Mouse (Mus musculus): ENCODE data around the gene Hoxd8.

The Hoxd8 gene

DNA sequence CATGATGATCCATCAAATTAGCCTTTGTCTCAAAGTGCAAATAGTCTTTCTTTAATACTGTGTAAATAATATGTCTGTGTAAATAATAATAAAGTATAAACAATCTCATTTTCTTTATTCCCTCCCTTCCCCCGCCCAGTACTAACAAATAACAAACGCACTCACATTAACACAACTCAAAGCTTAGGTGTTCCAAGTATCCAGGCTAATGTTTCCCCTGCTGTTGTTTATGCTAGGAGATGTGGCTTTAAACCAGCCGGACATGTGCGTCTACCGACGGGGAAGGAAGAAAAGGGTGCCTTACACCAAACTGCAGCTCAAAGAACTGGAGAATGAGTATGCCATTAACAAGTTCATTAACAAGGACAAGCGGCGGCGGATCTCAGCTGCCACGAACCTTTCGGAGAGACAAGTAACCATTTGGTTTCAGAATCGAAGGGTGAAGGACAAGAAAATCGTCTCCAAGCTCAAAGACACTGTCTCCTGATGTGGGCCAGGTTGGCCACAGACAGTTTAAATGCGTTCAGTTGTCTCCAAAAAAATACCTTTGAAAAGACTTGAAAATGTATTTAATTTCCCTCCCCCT lies 34.7 kb upstream of the Hoxd8 start:
- no peak for DNase-seq (ENCODE audit: low spot score in 2 of 2)

DNA sequence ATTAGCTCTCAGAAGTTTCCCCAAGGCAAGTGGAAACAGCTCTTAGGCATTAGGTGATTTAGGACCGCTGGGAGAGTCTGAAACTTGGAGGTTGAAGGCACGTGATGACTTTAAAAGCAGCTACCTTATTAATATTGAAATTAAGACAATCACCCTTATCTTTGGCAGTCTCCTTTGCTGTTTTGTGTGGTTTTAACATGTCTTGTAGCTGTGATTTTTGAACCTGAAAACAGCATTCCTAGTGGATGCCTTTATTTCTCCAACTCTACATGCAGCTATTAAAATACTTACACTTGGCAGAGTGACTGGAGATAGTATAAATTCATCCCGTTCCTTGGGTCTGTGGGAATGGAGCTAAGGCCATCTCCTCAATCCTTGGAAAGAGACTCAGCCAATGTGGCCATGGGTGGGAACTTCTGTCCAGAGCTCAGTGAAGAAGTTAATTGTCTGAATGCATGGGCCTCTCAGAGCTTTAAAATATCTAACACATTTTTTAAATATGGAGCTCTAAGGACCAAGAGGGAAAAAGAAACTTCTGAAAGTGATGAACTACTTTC lies 33.7 kb upstream of the Hoxd8 start:
- no peak for DNase-seq (ENCODE audit: low spot score in 2 of 2)

DNA sequence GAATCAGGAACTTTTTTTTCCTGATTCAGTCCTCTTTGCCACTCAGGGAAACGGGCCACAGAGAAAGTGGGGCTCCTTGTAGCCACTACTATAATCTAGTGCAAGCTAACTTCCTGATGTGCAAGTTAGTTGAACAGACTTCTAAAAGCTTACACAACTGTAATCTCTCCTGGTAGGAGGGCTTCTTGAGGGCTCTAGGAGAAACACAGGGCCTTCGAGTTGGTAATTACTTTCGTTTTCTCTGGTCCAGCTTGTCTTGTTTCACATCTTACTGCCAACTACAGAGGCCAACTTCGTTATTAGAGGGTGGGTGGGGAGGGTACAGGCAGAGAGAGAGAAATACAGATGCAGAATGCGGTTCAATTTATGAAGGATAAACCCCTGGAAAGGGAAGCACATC lies 32.6 kb upstream of the Hoxd8 start:
- DNase-seq (ENCODE audit: low spot score in 2 of 2), result no peak

DNA sequence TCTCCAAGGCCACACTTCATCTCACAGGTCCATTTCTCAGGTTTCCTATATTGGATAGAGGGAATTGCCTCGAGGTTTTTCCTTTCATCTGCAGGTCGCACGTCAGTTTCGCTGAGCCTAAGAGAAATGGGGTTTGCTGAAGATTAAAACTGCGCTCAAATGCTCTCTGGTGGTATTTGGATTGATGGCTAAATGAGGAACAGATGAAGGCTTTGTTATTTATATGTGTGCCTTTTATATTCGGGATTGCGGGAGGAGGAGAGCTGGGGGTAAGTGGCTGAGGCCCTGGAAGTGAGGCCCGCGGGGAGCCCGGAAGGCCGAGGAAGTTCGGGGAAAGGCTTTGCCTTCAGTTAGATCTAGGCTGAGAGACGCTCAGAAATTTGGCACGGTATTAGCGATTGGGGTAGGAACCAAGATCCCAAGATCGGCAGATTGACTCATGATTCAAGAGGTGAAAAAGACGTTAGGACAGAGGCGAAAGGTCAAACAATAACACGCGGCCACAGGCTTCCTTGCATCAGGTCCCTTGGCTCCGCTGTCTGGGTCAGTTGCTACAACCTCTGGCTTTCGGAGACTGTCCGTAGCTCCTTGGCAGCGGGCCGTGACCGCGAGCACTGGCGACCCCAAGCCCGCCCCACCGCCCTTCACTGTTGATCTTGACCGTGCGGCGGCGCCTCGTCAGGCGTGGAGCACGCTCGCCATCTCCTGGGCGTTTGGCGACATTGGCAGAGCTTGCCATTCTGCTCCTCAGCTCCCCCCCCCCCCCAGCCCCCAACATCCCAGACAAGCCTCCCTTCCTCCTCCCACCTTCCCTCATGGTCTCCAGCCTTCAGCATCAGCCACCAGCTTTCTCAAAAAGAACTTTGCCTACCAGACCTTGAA lies 31.7 kb upstream of the Hoxd8 start:
- peak in 1 of 2 experiments; percentile 69 for DNase-seq (ENCODE audit: low spot score in 2 of 2)

DNA sequence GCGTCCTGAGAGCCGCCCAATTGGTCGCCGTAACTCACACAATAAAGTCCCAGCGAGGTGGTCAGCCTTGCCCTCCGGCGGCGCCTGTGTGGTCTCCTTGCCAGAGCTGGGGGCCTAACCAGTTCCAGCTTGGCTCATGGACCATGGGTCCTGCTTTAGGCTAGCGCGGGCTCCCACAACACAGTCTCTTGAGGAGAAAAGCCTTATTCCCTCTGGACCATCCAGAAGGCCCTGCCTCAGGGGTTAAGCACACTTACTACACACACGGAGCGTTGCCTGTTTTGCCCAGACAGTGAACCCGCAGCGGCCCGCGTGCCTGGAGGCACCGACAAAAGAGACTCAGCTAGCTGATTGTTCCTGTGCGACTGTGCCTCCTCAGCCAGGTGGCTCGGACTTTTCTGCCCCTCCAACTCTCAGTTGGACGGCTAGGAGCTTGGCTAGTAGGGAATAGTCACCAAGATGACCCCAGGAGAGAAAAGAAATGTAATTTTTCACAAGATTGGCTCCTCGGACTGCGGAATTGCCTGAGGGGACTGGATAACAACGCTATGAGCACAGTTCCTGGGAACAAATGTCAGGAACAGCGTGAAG lies 30.5 kb upstream of the Hoxd8 start:
- no peak for DNase-seq (ENCODE audit: low spot score in 2 of 2)

DNA sequence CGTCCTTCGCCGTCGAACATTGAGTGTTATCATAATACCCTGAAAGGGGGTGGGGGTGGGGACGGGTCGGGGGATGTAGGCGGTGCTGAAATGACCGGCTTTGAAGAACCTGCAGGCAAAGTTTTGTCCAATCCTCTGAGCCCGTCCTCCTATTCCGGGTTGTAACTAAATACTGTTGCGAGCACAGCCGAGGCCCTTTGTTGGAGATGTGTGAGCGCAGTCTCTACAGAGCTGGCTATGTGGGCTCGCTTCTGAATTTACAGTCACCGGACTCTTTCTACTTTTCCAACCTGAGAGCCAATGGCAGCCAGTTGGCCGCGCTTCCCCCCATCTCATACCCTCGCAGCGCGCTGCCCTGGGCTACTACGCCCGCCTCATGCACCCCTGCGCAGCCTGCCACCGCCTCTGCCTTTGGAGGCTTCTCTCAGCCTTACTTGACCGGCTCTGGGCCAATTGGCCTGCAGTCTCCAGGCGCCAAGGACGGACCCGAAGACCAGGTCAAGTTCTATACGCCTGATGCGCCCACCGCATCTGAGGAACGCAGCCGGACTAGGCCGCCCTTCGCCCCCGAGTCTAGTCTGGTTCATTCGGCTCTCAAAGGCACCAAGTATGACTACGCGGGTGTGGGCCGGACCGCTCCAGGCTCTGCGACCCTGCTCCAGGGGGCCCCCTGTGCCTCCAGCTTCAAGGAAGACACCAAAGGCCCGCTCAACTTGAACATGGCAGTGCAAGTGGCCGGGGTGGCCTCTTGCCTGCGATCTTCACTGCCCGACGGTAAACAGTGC lies 29.3 kb upstream of the Hoxd8 start, which contains the start of gene Hoxd12:
Hoxd12 (plus strand) TSS at position 133 of the 785 bp plus-strand sequence.
- DNase-seq (ENCODE audit: low spot score in 2 of 2), result no peak

DNA sequence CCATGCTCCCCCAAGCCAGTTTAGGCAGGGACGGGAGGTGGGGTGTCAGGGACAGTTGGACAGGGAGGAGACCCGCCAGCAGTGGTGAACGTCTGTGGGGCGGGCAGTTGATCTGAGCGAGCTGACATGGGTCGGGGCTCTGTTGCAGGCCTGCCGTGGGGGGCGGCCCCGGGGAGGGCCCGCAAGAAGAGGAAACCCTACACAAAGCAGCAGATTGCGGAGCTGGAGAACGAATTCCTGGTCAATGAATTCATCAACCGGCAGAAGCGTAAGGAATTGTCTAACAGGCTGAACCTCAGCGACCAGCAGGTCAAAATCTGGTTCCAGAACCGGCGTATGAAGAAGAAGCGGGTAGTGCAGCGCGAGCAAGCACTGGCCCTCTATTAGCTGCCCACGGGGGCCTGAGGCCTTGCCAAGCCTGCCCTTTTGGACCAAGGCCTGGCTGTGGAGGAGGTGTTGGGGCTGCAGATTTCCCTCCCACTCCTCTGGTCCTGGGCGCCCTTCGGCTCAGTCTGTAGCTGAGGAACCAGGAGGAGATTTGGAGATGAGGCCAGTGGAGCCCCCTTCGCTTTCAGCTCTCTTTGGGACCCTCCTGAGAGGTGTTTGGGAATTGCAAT lies 28.6 kb upstream of the Hoxd8 start:
- DNase-seq (ENCODE audit: low spot score in 2 of 2), result no peak

DNA sequence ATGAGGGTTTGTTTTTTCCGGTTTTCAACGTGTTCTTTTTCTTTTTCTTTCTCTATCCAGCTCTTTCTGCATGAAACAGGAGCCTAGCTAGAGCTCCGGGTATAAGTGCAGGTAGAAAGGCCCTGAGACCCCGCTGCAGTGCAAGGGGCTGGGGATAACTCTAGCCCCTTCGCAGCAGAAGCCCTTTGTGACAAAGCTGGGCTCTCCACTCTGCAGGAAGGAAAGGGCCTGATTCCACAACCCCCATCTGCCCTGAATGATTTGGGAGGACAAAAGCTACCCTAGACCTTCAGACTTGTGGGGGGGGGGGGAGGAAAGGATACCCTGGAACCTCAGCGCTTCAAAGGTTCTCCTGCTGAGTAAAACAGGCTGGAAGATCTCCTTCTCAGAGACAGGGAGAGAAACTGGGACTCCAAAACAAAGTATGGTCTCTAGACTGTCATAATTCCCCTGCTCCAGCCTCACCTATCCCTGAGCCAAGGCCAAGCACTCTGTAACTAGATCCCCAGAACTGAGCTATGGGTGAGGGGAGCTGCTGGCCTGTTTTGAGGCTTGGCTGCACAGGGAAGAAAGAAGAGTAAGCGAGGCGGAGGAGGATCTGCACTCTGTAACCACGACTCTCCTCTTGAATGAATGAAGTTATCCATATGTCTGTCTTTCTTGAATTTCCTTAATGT lies 27.9 kb upstream of the Hoxd8 start:
- no peak for DNase-seq (ENCODE audit: low spot score in 2 of 2)

DNA sequence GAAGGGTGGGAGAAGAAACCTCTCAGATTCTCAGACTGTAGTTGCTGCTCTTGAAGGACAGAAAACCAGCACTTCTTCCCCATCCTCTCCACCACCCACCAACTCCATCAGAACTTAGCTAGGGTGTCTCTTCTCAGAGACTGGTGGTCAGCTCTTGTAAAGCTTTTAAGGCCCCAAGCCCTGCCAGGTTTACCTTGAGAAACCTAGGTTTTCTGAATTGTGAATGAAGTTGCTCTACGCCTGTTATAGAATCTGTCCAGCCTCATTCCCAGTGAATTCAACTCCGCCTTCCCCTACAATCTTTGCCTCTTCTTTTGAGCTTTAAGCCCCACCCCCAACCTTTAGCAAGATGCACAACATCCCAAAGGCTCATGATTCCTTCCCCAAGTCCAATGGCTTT lies 27.3 kb upstream of the Hoxd8 start:
- DNase-seq (ENCODE audit: low spot score in 2 of 2), result no peak

DNA sequence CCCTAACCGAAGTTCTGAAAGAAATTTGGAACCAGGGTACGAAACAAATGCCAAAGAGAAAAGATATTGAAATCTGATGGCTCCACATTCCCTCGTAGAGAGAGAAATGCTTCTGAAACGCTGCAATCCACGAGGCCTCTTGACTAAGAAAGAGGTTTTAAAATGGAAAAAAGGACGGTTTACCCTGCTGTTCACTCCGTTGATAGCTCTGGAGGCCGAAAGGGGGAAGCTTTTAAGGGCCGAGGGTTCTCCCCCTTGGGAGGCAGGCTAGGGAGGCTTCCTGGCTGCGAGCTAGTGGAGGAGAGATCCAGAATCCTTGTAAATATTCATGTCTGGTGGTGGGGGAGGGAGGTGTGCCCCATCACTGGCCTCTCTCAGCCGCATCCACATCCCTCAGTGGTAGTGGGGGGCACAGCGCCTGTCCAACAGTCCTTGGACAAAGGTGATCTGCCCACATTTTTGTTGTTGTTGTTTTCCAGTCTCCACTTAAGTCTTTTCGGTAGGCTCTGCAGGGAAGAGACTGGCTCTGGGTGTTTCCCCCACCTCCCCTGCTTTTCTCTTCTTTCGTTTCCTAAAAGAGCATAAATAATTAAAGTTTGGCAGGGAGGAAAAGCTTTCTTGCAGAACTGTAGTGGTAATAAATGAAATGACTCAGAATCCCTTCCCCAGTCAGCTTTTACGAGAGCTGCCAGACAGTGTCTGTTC lies 25.4 kb upstream of the Hoxd8 start, which contains the start of gene Hoxd11:
Hoxd11 (plus strand) TSS at position 667 of the 705 bp plus-strand sequence.
- DNase-seq (ENCODE audit: low spot score in 2 of 2), result peak in 1 of 2 experiments; percentile 56

DNA sequence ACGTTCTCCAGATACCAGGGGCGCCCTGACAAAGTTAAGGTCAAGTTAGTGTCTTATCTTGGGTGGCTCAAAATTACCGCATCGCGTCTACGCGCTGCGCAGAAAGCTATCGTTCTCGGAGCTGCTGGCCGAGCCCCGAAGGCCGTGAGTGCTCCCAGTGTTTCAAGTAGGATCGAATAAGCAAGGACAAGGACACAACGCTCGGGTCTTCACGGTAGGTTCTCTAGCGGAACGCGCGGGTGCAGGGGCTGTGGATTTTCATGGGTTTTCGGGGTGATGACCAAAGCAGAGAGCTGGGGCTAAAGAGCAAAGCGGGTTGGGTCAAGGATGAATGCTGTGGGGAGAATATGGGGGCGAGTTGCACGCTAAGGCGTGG lies 24.8 kb upstream of the Hoxd8 start:
- DNase-seq (ENCODE audit: low spot score in 2 of 2), result peak in 1 of 2 experiments; percentile 51

DNA sequence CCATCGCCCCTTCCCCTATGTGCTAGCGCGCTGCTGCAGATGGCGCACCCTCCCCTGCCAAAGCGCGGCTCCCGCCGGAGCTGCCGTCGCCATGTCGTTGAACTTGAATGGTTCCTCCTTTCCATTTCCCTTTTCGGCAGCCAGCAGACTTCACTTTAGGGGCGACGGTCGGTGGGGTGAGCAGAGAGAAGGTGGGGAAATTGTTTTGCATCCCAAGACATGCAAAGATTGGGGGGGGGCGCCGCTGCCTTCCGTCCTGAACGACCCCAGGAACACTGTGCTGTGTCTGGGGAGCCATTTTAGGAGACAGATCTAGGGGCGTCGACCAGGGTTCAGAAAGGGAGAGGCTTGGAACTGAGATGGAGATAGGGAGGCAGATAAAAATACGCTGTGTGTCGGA lies 24.4 kb upstream of the Hoxd8 start:
- DNase-seq (ENCODE audit: low spot score in 2 of 2), result peak in 1 of 2 experiments; percentile 58

DNA sequence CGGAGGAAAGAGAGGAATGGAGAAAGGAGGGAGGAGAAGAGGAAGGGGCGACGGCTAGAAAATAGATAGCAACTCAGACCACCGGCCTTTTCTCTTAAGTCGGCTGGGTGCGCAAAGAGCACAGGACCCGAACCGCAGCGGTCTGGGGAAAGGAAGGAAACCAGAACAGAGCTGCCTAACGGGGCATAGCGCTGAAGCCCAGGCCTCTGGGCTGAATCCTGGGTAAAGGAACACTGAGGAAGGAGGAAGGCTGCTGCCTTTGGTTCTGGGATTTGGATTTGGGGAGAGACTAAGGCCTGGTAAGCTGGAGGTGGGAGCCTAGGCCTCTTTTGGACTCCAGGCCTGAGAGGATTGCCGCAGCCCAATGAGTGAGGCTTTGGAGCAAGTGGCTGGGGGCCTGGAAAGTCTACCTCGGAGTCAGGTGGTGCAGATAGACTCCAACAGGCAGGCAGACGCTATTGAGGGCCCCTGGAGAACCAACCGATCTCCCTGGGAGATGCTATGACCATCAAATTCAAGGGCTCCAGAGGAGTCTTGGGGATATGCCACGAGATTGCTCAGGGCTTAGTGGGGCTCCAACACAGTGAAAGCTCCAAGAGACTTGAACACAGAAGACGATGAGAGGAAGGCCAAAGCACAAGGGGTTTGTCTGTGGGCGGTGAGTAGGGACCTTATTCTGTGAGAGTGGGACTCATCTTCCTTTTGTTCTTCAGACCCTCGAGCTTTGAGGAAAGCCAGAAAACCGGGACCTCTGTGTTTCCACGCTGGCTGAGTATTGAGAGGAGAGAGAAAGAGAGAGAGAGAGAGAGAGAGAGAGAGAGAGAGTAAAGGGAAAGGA lies 23.6 kb upstream of the Hoxd8 start:
- peak in 1 of 2 experiments; percentile 58 for DNase-seq (ENCODE audit: low spot score in 2 of 2)

DNA sequence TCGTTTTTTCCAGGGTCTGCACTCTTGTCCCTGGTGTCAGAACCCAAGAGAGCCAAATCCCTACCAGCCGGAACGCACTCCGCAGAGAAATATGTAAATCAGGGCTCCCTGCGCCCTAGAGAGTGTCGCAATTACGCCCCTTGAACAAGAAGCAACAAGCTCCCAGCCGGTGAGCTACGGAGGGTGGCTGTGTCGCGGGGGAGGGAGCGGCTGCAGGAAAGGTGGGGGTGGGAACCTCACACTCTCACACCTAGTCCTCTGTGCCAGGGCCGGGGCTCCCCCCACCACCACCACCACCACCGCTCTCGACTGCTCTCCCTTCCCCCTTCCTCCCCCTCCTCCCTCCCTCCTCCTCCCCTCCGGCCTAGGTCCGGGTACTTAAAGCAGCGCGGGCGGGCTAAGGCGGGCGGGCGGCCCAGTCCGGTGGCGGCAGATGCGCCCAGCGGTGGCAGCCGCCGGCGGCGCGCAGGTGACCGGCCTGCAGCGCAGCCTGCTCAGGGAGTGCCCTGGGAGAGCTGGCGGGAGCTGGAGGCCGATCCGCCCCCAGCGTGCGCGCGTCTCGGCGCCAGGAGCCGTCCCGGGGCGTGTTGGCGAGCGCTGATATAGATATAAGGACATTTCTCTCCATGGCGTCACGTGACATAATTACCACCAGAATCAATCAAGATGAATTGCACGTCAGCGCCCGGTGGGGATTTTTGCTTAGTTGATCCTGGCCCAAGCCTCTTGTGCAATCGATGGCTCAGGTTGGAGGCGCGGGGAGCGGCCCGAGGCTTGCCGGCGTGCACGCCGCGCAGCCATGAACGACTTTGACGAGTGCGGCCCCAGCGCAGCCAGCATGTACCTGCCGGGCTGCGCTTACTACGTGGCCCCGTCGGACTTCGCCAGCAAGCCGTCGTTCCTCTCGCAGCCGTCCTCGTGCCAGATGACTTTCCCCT lies 22.6 kb upstream of the Hoxd8 start:
- peak in 1 of 2 experiments; percentile 60 for DNase-seq (ENCODE audit: low spot score in 2 of 2)

DNA sequence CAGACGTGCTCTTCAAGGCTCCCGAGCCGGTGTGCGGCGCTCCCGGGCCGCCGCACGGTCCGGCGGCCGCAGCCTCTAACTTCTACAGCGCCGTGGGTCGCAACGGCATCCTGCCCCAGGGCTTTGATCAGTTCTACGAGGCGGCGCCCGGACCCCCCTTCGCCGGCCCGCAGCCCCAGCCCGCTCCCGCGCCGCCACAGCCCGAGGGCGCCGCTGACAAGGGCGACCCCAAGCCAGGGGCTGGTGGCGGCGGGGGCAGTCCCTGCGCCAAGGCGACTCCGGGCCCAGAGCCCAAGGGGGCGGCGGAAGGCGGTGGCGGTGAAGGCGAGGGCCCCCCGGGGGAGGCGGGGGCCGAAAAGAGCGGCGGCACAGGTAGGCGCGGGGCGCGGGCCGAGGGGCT lies 21.6 kb upstream of the Hoxd8 start:
- DNase-seq (ENCODE audit: low spot score in 2 of 2), result peak in 1 of 2 experiments; percentile 58

DNA sequence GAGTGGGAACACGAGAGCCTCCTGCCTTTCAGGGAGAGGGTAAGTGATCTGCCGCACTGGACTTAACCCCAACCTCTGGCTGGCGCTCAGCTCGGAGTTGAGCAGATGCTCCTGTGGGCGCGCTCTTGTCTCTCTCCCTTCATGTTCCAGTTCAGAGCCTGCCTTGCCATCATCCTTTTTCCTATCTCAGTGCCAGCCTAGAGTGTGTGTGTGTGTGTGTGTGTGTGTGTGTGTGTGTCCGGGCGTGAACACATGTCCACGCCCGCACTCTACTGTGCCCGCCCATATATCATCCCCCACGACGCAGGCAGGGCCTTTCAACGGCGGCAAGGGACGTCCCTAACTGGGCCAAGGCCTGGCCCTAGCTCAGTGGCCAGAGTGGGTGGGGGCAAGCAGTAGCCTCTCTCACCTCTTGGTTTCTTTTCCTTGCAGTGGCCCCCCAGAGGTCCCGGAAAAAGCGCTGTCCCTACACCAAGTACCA lies 20.9 kb upstream of the Hoxd8 start:
- DNase-seq (ENCODE audit: low spot score in 2 of 2), result peak in 1 of 2 experiments; percentile 57

DNA sequence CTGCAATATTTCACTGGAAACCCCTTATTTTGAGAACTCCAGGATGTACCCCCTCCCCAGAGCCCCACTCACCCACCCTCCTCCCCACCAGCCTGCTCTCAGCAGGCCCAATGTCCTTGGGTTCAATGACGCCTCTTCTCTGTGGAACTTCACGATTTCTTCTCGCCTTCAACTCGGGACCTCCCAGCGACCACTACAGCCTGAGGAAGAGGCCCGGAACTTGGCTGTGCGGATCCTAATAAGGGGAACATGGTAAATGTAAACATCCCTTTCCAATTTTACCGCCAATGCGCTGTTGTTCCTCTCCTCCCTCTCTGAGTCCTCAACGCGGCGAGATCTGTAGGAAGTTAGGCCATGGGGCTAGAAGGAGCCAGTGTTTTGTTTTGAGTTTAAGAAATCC lies 20.3 kb upstream of the Hoxd8 start:
- DNase-seq (ENCODE audit: low spot score in 2 of 2), result no peak
